Mouse (Mus musculus): ENCODE data around the gene Chac1. TPM values are rescaled to one million over a fixed set of nuclear protein-coding genes. Genes with fewer than 3 reads are reported as not detected.

Chac1 gene
- polyA plus RNA-seq, 1 experiment from 2014 or later, result 1.7 TPM

- no peaks in the 10 kb centered on the region for H3K36me3 ChIP-seq (ENCODE audit: control insufficient read depth, insufficient read depth, low read length)
- no peaks in the 10 kb centered on the region for H3K9me3 ChIP-seq (ENCODE audit: control insufficient read depth, low read length)
- peak; percentile 42 for ATAC-seq (ENCODE audit: low read depth)
- H3K9ac ChIP-seq (ENCODE audit: low read length), result no peak overlapping the region
- WGBS, result 54% methylated on average over 3 of the region's 3 CpGs
- peaks cover 22% of the 10 kb centered on the region for H3K4me1 ChIP-seq (replicated peaks; ENCODE audit: control insufficient read depth, insufficient read depth, low read length)
- H3K4me2 ChIP-seq (ENCODE audit: low read depth, low read length), result no peak overlapping the region
- H3K27ac ChIP-seq (ENCODE audit: low read length), result peak overlapping the region; percentile 29
- no peak overlapping the region for H3K4me3 ChIP-seq (ENCODE audit: low read length)
- H3K27me3 ChIP-seq (ENCODE audit: control insufficient read depth, insufficient read depth, low read depth, low read length), result peaks cover 25% of the 10 kb centered on the region
These were observed 32.9 kb upstream of the Chac1 start for GRCm38 (mm10) chr2:119318043-119318710.

- 50% methylated on average over 8 of the region's 8 CpGs for WGBS
These were observed 30.5 kb upstream of the Chac1 start for GRCm38 (mm10) chr2:119320571-119320970.

GRCm38 (mm10) chr2:119321771-119322586, 29.1 kb upstream of the Chac1 start:
- peak overlapping the region; percentile 46 for H3K4me3 ChIP-seq (ENCODE audit: low read length)
- peaks cover 58% of the 10 kb centered on the region for H3K27me3 ChIP-seq (ENCODE audit: control insufficient read depth, insufficient read depth, low read depth, low read length)
- no peak for ATAC-seq (ENCODE audit: low read depth)
- no peak overlapping the region for H3K27ac ChIP-seq (ENCODE audit: low read length)
- no peaks in the 10 kb centered on the region for H3K9me3 ChIP-seq (ENCODE audit: control insufficient read depth, low read length)
- WGBS, result 6% methylated on average over 48 of the region's 48 CpGs
- peak overlapping the region; percentile 73 for H3K4me2 ChIP-seq (ENCODE audit: low read depth, low read length)
- H3K36me3 ChIP-seq (ENCODE audit: control insufficient read depth, insufficient read depth, low read length), result no peaks in the 10 kb centered on the region
- H3K4me1 ChIP-seq (replicated peaks; ENCODE audit: control insufficient read depth, insufficient read depth, low read length), result peaks cover 46% of the 10 kb centered on the region
- H3K9ac ChIP-seq (ENCODE audit: low read length), result peak overlapping the region; percentile 56

More at GRCm38 (mm10) chr2:119320571-119320970, 30.5 kb upstream of the Chac1 start:
- Histone ChIP-seq H3K9ac (ENCODE audit: low read length) (no peak overlapping the region), H3K4me3 (ENCODE audit: low read length) (no peak overlapping the region), H3K27ac (ENCODE audit: low read length) (peak overlapping the region; percentile 57; the same call in 1 of the 2 replicates), H3K27me3 (ENCODE audit: control insufficient read depth, insufficient read depth, low read depth, low read length) (peaks cover 45% of the 10 kb centered on the region), H3K4me2 (ENCODE audit: low read depth, low read length) (no peak overlapping the region), H3K9me3 (ENCODE audit: control insufficient read depth, low read length) (no peaks in the 10 kb centered on the region), H3K36me3 (ENCODE audit: control insufficient read depth, insufficient read depth, low read length) (no peaks in the 10 kb centered on the region), H3K4me1 (replicated peaks; ENCODE audit: control insufficient read depth, insufficient read depth, low read length) (peaks cover 37% of the 10 kb centered on the region)
- no peak for ATAC-seq (ENCODE audit: low read depth)

- H3K4me3 ChIP-seq (ENCODE audit: low read length), result peak overlapping the region; percentile 46
- 14% methylated on average over 39 of the region's 39 CpGs for WGBS
- peaks cover 48% of the 10 kb centered on the region for H3K4me1 ChIP-seq (replicated peaks; ENCODE audit: control insufficient read depth, insufficient read depth, low read length)
- H3K36me3 ChIP-seq (ENCODE audit: control insufficient read depth, insufficient read depth, low read length), result no peaks in the 10 kb centered on the region
- H3K4me2 ChIP-seq (ENCODE audit: low read depth, low read length), result peak overlapping the region; percentile 73
- ATAC-seq (ENCODE audit: low read depth), result no peak
- H3K27ac ChIP-seq (ENCODE audit: low read length), result no peak overlapping the region
- peaks cover 58% of the 10 kb centered on the region for H3K27me3 ChIP-seq (ENCODE audit: control insufficient read depth, insufficient read depth, low read depth, low read length)
- H3K9me3 ChIP-seq (ENCODE audit: control insufficient read depth, low read length), result no peaks in the 10 kb centered on the region
- H3K9ac ChIP-seq (ENCODE audit: low read length), result peak overlapping the region; percentile 56
These were observed 28.3 kb upstream of the Chac1 start for GRCm38 (mm10) chr2:119322587-119323300.

- Histone ChIP-seq H3K9me3 (ENCODE audit: control insufficient read depth, low read length) (no peaks in the 10 kb centered on the region), H3K4me3 (ENCODE audit: low read length) (peak overlapping the region; percentile 64), H3K9ac (ENCODE audit: low read length) (peak overlapping the region; percentile 56), H3K27ac (ENCODE audit: low read length) (no peak overlapping the region), H3K4me1 (replicated peaks; ENCODE audit: control insufficient read depth, insufficient read depth, low read length) (peaks cover 52% of the 10 kb centered on the region), H3K27me3 (ENCODE audit: control insufficient read depth, insufficient read depth, low read depth, low read length) (peaks cover 64% of the 10 kb centered on the region), H3K4me2 (ENCODE audit: low read depth, low read length) (peak overlapping the region; percentile 91), H3K36me3 (ENCODE audit: control insufficient read depth, insufficient read depth, low read length) (no peaks in the 10 kb centered on the region)
- no peak for ATAC-seq (ENCODE audit: low read depth)
- WGBS, result 11% methylated on average over 32 of the region's 32 CpGs
These were observed 27.0 kb upstream of the Chac1 start for GRCm38 (mm10) chr2:119323866-119324575.

GRCm38 (mm10) chr2:119324576-119325318, 26.3 kb upstream of the Chac1 start:
- H3K27ac ChIP-seq (ENCODE audit: low read length), result peak overlapping the region; percentile 10
- H3K4me2 ChIP-seq (ENCODE audit: low read depth, low read length), result peak overlapping the region; percentile 91
- H3K36me3 ChIP-seq (ENCODE audit: control insufficient read depth, insufficient read depth, low read length), result no peaks in the 10 kb centered on the region
- H3K4me3 ChIP-seq (ENCODE audit: low read length), result peak overlapping the region; percentile 64
- peaks cover 64% of the 10 kb centered on the region for H3K27me3 ChIP-seq (ENCODE audit: control insufficient read depth, insufficient read depth, low read depth, low read length)
- peaks cover 56% of the 10 kb centered on the region for H3K4me1 ChIP-seq (replicated peaks; ENCODE audit: control insufficient read depth, insufficient read depth, low read length)
- H3K9ac ChIP-seq (ENCODE audit: low read length), result peak overlapping the region; percentile 56
- under 1% methylated on average over 31 of the region's 32 CpGs for WGBS
- no peaks in the 10 kb centered on the region for H3K9me3 ChIP-seq (ENCODE audit: control insufficient read depth, low read length)
- peak; percentile 59 for ATAC-seq (ENCODE audit: low read depth)

GRCm38 (mm10) chr2:119325568-119326143, 25.4 kb upstream of the Chac1 start, which contains the start of gene Dll4:
Dll4 (plus strand) TSS chr2:119325784.
- Histone ChIP-seq H3K4me3 (ENCODE audit: low read length) (peak within 1 kb of the TSS; percentile 64), H3K27ac (ENCODE audit: low read length) (peak within 1 kb of the TSS; percentile 59), H3K9me3 (ENCODE audit: control insufficient read depth, low read length) (no peaks in the 10 kb centered on the region), H3K36me3 (ENCODE audit: control insufficient read depth, insufficient read depth, low read length) (no peaks in the 10 kb centered on the region), H3K4me1 (replicated peaks; ENCODE audit: control insufficient read depth, insufficient read depth, low read length) (peaks cover 63% of the 10 kb centered on the region), H3K9ac (ENCODE audit: low read length) (peak within 1 kb of the TSS; percentile 70), H3K27me3 (ENCODE audit: control insufficient read depth, insufficient read depth, low read depth, low read length) (peaks cover 61% of the 10 kb centered on the region), H3K4me2 (ENCODE audit: low read depth, low read length) (peak within 1 kb of the TSS; percentile 91)
- peak; percentile 73 for ATAC-seq (ENCODE audit: low read depth)
- WGBS, result under 1% methylated on average over 31 of the region's 33 CpGs
